In genomic region chr10:98974645-98975044, GRCm38 (mm10) we compare ENCODE assay signal across 21 mouse cellular contexts.
"Had no signal": no experiment of that assay in that cellular context is flagged by ENCODE, and none has a peak within 500 bp of the region (broad histone marks: within the 10 kb centered on the region; RNA-seq: fewer than 3 reads in every experiment).

No protein-coding gene starts in this region.

- H3K36me3 ChIP-seq: limb, embryonic 13.5 days; midbrain, embryonic 15.5 days; neural tube, embryonic 15.5 days had no signal

- H3K4me3 ChIP-seq: limb, embryonic 10.5 days; limb, embryonic 13.5 days; liver, embryonic 12.5 days; liver, embryonic 15.5 days; megakaryocyte, embryonic 14.5 days; midbrain, embryonic 15.5 days; neural tube, embryonic 12.5 days; neural tube, embryonic 15.5 days had no signal

- H3K4me1 ChIP-seq: liver, embryonic 15.5 days had no signal

- H3K9me3 ChIP-seq: limb, embryonic 10.5 days; limb, embryonic 13.5 days; liver, embryonic 12.5 days; liver, embryonic 15.5 days; midbrain, embryonic 15.5 days; neural tube, embryonic 12.5 days; neural tube, embryonic 15.5 days had no signal

- H3K27ac ChIP-seq: kidney, postnatal 0 days; limb, embryonic 10.5 days; limb, embryonic 13.5 days; liver, embryonic 12.5 days; liver, embryonic 15.5 days; macrophage; midbrain, embryonic 15.5 days; neural tube, embryonic 12.5 days; neural tube, embryonic 15.5 days; stomach, postnatal 0 days had no signal

- H3K27me3 ChIP-seq: limb, embryonic 13.5 days; liver, embryonic 12.5 days; liver, embryonic 15.5 days; megakaryocyte, embryonic 14.5 days; midbrain, embryonic 15.5 days; neural tube, embryonic 12.5 days; neural tube, embryonic 15.5 days had no signal

- DNase-seq: kidney, adult 2 months; kidney, postnatal 36 days; liver; lung, adult 2 months; right cerebral cortex, adult 18-20 months; right cerebral cortex, postnatal 14 days; right cerebral cortex, postnatal 4 days; thymus, adult 2 months; thymus, postnatal 25 days had no signal

- H3K9ac ChIP-seq: limb, embryonic 13.5 days; liver, embryonic 12.5 days; liver, embryonic 15.5 days; midbrain, embryonic 15.5 days; neural tube, embryonic 12.5 days; neural tube, embryonic 15.5 days had no signal

- ATAC-seq: intestine, postnatal 0 days; liver, embryonic 12.5 days; midbrain, embryonic 15.5 days had no signal

- H3K4me2 ChIP-seq: limb, embryonic 13.5 days; liver, embryonic 12.5 days; liver, embryonic 15.5 days; midbrain, embryonic 15.5 days; neural tube, embryonic 12.5 days; neural tube, embryonic 15.5 days had no signal
